Mouse (Mus musculus) neutrophil, adult 5-6 weeks (primary cell): ENCODE results near the gene Ugt1a1. TPM values are rescaled to one million over a fixed set of nuclear protein-coding genes. Genes with fewer than 3 reads are reported as not detected.
"Not testable (repeated sequence)": the region's sequence is repeated elsewhere in the genome, so short reads cannot be mapped to it uniquely, and the experiment has no call there.

Source experiments
- ATAC-seq: fragments of 151-379, 151-347 bp; 2 replicates; pipeline ENCODE4 v1.8.0; 2017; ENCODE audit warnings: mild to moderate bottlenecking, moderate TSS enrichment; ENCODE audit not compliant: insufficient number of reproducible peaks, poor library complexity, low FRiP score, severe bottlenecking; ENCODE audit errors: extremely low read depth
- total RNA-seq: library from RNA; stranded (forward); fragments of 200-1000 nt; gene quantifications from 2 replicates; pipeline ENCODE4 v1.2.3, GENCODE M21; 2017

Ugt1a1 gene
- total RNA-seq, 1 experiment from 2014 or later, result 3.5 TPM

GRCm38 (mm10) chr1:88217144-88217543, 5.4 kb downstream of the Ugt1a1 start:
- ATAC-seq, result no peak

GRCm38 (mm10) chr1:88217576-88217975, 5.8 kb downstream of the Ugt1a1 start:
- ATAC-seq, result no peak

DNA sequence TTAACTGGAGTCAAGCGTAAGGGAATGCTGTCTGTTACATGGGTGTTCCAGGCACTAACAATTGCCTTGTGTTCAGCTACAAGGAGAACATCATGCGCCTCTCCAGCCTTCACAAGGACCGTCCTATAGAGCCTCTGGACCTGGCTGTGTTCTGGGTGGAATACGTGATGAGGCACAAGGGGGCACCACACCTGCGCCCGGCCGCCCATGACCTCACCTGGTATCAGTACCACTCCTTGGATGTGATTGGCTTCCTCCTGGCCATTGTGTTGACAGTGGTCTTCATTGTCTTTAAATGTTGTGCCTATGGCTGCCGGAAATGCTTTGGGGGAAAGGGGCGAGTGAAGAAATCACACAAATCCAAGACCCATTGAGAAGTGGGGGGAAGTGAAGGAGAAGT, 6.3 kb downstream of the Ugt1a1 start:
- ATAC-seq, result no peak

DNA sequence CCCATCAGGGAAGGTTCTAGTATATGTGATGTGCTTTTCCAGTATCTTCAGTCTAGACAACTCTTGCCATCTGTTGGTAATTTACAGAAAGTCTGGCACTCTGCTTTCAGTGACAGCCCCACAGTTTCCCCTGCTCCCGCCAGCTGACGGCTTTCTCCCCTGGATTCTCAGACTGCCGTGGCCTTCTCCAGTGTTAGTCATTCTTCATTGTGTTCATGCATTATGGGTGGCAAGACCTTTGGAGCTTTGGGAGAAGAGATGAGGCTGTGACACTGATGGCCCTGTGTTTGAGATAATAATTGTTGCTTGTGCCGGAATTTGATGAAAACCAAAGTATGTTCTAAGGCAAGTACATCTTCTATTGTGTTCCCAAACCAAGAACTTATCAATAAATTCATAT, 6.8 kb downstream of the Ugt1a1 start:
- no peak for ATAC-seq

DNA sequence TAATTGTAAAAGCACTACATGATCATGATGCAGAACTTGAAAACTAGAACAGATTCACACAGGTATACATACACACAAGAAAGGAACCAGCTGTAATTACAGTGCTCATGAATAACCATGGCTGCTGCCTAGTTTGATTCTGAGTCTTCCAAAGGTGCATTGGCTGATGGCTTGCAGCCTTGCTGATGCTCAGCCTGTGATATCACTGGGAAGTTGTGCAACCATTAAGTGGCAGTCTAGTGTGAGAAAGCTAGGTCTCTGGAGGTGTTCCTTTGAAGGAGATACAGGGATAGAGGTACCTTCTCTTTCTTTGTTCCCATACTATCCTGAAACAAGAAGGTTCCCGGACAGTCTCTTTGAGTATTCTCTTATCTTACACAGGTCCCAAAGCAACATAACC, 7.3 kb downstream of the Ugt1a1 start:
- no peak for ATAC-seq

DNA sequence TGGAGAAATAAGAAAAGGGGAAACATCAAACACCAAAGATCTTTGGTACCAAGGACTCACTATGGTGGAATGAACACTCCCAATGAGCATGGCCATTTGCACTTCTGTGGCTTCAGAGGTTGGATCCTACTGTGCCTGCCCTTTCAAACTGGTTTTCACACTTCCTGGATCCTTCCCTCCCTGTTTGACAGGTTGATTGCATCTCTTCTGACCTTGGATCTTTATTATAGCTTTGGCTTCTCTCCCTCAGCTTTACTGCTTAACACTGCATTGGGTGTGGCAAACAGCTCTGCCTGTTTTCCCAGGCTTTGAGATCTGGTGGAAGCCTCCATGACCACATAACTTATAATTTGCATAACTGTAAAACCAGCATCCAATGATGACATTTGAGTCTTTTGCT, 8.6 kb downstream of the Ugt1a1 start:
- ATAC-seq, result no peak

DNA sequence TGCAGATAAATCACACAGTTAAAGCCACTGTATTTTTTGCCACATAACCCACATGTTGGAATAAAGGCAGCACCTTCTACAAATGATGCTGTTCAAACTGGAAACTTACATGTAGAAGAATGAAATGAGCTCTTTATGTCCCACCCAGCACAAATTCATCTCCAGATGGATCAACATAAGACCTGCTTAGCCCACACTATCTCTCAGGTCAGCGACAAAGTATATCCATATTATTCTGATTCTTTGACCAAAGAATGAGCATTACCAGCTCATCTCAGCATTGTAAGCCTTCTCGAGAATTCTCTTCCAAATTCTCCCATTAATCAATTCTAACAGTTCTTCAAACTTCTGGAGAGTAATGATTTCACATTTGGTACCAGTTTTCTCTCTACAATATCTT, 10.5 kb downstream of the Ugt1a1 start:
- ATAC-seq, result no peak

DNA sequence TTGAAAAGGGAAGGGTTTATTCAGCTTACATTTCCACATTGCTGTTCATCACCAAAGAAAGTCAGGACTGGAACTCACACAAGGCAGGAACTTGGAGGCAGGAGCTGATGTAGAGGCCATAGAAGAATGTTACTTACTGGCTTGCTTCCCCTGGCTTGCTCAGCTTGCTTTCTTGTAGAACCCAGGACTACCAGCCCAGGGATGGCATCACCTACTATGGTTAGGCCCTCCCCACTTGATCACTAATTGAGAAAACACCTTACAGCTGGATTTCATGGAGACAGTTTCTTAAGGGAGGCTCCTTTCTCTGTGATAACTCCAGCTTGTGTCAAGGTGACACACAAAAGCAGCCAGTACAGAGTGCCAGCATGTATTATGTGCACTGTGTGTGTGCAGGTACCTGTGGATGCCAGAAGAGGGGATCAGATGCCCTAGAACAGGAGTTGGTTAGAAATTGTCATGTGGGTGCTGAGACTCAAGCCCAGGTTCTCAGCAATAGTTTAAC, 11.3 kb downstream of the Ugt1a1 start:
- not testable (repeated sequence) for ATAC-seq

- no peak for ATAC-seq
Observed at GRCm38 (mm10) chr1:88223591-88223990, 11.8 kb downstream of the Ugt1a1 start.

DNA sequence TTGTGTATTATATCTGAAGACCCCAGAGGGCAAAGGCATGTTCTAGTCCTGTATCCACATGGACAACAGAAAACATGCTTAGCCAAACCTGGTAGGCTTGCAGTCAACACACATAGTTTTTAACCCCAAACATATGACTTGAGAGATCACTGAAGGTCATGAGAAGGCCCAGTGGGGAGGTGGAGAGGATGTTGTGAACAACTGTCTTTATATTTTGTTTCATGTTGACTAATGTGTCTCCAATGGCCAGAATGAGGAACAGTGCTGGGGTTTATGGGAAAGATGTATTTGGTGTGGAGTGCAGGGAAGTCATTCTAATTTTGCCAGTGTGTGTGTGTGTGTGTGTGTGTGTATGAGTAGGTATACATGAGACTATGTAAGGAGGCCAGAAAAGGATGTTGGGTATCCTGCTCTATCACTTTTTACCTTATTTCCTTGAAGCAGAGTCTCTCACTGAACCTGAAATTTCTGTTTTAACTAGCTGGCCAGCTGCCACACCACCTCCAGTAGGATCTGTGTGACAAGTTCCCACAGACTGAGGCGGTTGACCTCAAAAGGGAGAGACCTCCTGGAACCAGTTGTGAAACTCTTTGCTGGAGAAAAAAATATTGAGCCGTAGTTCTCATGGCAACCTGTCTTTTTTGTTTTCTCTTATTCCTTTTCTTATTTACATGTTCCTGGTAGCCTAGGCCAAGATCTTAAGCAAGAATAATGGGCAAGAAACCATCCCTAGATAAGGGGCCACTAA, 12.4 kb downstream of the Ugt1a1 start:
- no peak for ATAC-seq

- not testable (repeated sequence) for ATAC-seq
Observed at GRCm38 (mm10) chr1:88225301-88225700, 13.5 kb downstream of the Ugt1a1 start.

GRCm38 (mm10) chr1:88225741-88226140, 14.0 kb downstream of the Ugt1a1 start:
- ATAC-seq, result no peak

- ATAC-seq, result peak; percentile 21
Observed at GRCm38 (mm10) chr1:88226670-88227379, 15.1 kb downstream of the Ugt1a1 start, which contains the start of gene Mroh2a. Gene Mroh2a (plus strand): TSS chr1:88226986.

DNA sequence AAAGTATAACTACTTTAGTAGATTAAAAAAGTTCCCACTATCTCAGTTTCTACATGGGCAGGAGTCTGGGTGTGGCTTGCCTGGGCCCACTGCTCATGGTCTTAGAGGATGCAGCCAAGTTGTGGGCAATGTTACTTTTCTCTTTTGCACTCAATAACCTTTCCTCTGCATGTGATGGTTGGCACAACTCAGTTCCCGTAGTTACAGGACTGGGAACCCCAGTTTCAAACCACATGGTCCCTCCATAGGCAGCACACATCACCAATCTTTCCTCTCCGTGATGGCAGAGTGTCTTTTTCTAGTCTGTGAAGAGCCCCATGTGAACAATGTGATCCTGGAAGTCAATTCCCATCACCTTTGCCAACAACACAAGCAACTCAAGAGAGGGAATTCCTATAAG, 15.7 kb downstream of the Ugt1a1 start:
- no peak for ATAC-seq

GRCm38 (mm10) chr1:88228121-88228520, 16.4 kb downstream of the Ugt1a1 start:
- no peak for ATAC-seq

DNA sequence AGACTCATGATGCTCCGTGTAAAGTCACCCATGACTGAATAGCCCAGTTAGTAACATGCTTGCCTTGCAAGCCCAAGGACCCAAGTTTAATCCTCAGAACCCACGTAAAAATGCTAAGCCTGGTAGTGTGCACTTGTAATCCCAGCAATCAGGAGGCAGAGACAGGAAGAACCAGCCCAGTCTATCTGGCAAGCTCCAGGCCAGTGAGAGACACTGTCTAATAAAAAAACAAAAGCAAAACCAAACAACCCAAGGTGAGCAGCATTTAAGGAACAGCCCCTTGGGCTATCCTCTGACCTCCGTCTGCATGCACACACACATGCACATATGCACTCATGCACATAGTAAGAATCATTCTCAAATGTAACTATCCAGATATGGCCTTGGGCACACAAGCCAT, 17.8 kb downstream of the Ugt1a1 start:
- ATAC-seq, result no peak

DNA sequence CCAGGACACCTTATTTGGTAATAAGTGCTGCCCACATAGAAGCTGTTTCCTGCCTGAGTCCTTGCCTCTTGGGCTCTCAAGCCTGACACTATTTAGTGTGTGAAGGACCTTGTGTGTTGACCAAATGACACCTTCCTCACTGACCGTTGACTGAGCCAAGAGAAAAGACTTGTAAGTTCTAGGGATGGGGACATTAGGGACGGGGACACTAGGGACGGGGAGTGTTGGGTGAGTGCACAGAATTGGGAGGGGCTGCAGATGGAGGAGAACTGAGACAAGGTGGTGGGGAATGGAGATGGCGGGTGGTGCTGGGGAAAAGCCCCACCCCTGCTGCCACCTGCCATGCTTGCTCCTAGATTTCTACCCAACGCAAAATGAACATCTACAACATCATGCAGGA, 18.2 kb downstream of the Ugt1a1 start:
- ATAC-seq, result no peak

- no peak for ATAC-seq
Observed at GRCm38 (mm10) chr1:88230421-88230820, 18.7 kb downstream of the Ugt1a1 start.

DNA sequence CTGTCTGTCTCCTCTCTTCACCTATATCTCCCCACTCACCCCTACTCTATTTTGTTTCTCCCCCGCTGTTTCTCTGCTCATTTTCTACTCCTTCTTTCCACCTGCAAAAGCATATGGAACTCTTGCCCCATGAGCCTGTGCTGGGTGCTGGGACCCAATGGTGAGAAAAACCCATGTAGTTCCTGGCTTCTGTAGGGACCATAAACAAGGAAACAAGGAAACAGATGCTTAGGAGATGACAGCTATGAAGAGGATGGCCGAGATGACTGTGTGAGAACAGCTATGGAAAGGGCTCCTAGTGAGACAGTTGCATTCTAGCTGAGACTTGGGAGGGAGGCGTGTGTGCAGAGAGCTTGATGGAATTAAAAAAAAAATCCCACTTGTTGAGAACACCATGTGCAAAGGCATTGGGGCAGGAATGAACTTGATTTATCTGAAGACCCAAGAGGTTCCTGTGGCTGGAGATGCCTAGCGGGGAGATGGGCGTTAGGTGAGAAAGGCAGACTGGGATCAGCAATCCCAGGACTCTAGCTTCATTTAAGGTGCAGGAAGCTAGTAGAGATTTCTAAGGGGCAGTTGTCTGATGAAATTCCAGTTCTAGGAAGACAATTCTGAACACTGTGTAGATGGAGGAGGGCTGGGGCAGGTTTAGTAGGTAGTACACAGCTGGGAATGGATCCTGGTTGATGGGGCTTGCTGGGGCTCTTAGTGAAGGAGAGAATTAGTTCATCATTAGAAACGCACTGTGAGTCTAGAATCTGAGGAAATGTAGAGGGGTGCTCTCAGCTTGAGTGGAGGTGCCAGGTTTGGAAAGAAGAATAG, 19.4 kb downstream of the Ugt1a1 start:
- no peak for ATAC-seq
